Mouse (Mus musculus): ENCODE measurements around the gene Gak. TPM values are rescaled to one million over a fixed set of nuclear protein-coding genes. Genes with fewer than 3 reads are reported as not detected.

The Gak gene
- polyA plus RNA-seq, 1 experiment from 2014 or later: 58.2 TPM

GRCm38 (mm10) chr5:108658611-108659010, 29.1 kb upstream of the Gak start:
- Histone ChIP-seq H3K27ac (ENCODE audit: low read length) (no peak overlapping the region), H3K4me2 (ENCODE audit: low read length) (no peak overlapping the region), H3K9ac (replicated peaks; ENCODE audit: low read depth, low read length) (no peak overlapping the region), H3K4me3 (replicated peaks; ENCODE audit: low read length) (no peak overlapping the region), H3K9me3 (ENCODE audit: control insufficient read depth, low read length) (no peaks in the 10 kb centered on the region), H3K27me3 (replicated peaks; ENCODE audit: control insufficient read depth, insufficient read depth, low read length) (no peaks in the 10 kb centered on the region; the same call in 1 of the 2 replicates), H3K36me3 (ENCODE audit: control insufficient read depth, insufficient read depth) (peaks cover 16% of the 10 kb centered on the region), H3K4me1 (replicated peaks; ENCODE audit: control insufficient read depth, insufficient read depth, low read length) (peaks cover 16% of the 10 kb centered on the region)
- 81% methylated on average over 1 of the region's 1 CpGs for WGBS
- ATAC-seq: no peak

- peaks cover 22% of the 10 kb centered on the region for H3K36me3 ChIP-seq (ENCODE audit: control insufficient read depth, insufficient read depth)
- peaks cover 16% of the 10 kb centered on the region for H3K4me1 ChIP-seq (replicated peaks; ENCODE audit: control insufficient read depth, insufficient read depth, low read length)
- no peak overlapping the region for H3K4me3 ChIP-seq (replicated peaks; ENCODE audit: low read length)
- no peak for ATAC-seq
- no peak overlapping the region for H3K27ac ChIP-seq (ENCODE audit: low read length)
- H3K27me3 ChIP-seq (replicated peaks; ENCODE audit: control insufficient read depth, insufficient read depth, low read length): no peaks in the 10 kb centered on the region
- 82% methylated on average over 5 of the region's 5 CpGs for WGBS
- no peak overlapping the region for H3K4me2 ChIP-seq (ENCODE audit: low read length)
- no peak overlapping the region for H3K9ac ChIP-seq (replicated peaks; ENCODE audit: low read depth, low read length)
- H3K9me3 ChIP-seq (ENCODE audit: control insufficient read depth, low read length): no peaks in the 10 kb centered on the region
Observed at GRCm38 (mm10) chr5:108657406-108657805, 27.9 kb upstream of the Gak start.

- no peaks in the 10 kb centered on the region for H3K9me3 ChIP-seq (ENCODE audit: control insufficient read depth, low read length)
- WGBS: 95% methylated on average over 15 of the region's 15 CpGs
- no peak overlapping the region for H3K9ac ChIP-seq (replicated peaks; ENCODE audit: low read depth, low read length)
- H3K4me3 ChIP-seq (replicated peaks; ENCODE audit: low read length): no peak overlapping the region
- H3K36me3 ChIP-seq (ENCODE audit: control insufficient read depth, insufficient read depth): peaks cover 22% of the 10 kb centered on the region
- no peak overlapping the region for H3K4me2 ChIP-seq (ENCODE audit: low read length)
- ATAC-seq: no peak
- H3K27me3 ChIP-seq (replicated peaks; ENCODE audit: control insufficient read depth, insufficient read depth, low read length): no peaks in the 10 kb centered on the region
- H3K4me1 ChIP-seq (replicated peaks; ENCODE audit: control insufficient read depth, insufficient read depth, low read length): peaks cover 16% of the 10 kb centered on the region
- no peak overlapping the region for H3K27ac ChIP-seq (ENCODE audit: low read length)
Observed at GRCm38 (mm10) chr5:108655891-108656650, 26.5 kb upstream of the Gak start.

- no peak overlapping the region for H3K27ac ChIP-seq (ENCODE audit: low read length)
- ATAC-seq: no peak
- H3K4me3 ChIP-seq (replicated peaks; ENCODE audit: low read length): no peak overlapping the region
- no peaks in the 10 kb centered on the region for H3K9me3 ChIP-seq (ENCODE audit: control insufficient read depth, low read length)
- peaks cover 24% of the 10 kb centered on the region for H3K36me3 ChIP-seq (ENCODE audit: control insufficient read depth, insufficient read depth)
- peaks cover 16% of the 10 kb centered on the region for H3K4me1 ChIP-seq (replicated peaks; ENCODE audit: control insufficient read depth, insufficient read depth, low read length)
- no peaks in the 10 kb centered on the region for H3K27me3 ChIP-seq (replicated peaks; ENCODE audit: control insufficient read depth, insufficient read depth, low read length)
- 96% methylated on average over 9 of the region's 9 CpGs for WGBS
- H3K4me2 ChIP-seq (ENCODE audit: low read length): no peak overlapping the region
- no peak overlapping the region for H3K9ac ChIP-seq (replicated peaks; ENCODE audit: low read depth, low read length)
Observed at GRCm38 (mm10) chr5:108655381-108655780, 25.8 kb upstream of the Gak start.

GRCm38 (mm10) chr5:108654444-108654990, 25.0 kb upstream of the Gak start:
- no peak for ATAC-seq
- H3K4me2 ChIP-seq (ENCODE audit: low read length): no peak overlapping the region
- no peaks in the 10 kb centered on the region for H3K27me3 ChIP-seq (replicated peaks; ENCODE audit: control insufficient read depth, insufficient read depth, low read length)
- H3K36me3 ChIP-seq (ENCODE audit: control insufficient read depth, insufficient read depth): peaks cover 24% of the 10 kb centered on the region
- H3K4me1 ChIP-seq (replicated peaks; ENCODE audit: control insufficient read depth, insufficient read depth, low read length): peaks cover 10% of the 10 kb centered on the region
- no peak overlapping the region for H3K4me3 ChIP-seq (replicated peaks; ENCODE audit: low read length)
- H3K9ac ChIP-seq (replicated peaks; ENCODE audit: low read depth, low read length): no peak overlapping the region
- WGBS: 96% methylated on average over 10 of the region's 10 CpGs
- no peaks in the 10 kb centered on the region for H3K9me3 ChIP-seq (ENCODE audit: control insufficient read depth, low read length)
- no peak overlapping the region for H3K27ac ChIP-seq (ENCODE audit: low read length)

GRCm38 (mm10) chr5:108653341-108653740, 23.8 kb upstream of the Gak start:
- 90% methylated on average over 6 of the region's 6 CpGs for WGBS
- Histone ChIP-seq H3K4me2 (ENCODE audit: low read length) (no peak overlapping the region), H3K9ac (replicated peaks; ENCODE audit: low read depth, low read length) (no peak overlapping the region), H3K4me3 (replicated peaks; ENCODE audit: low read length) (no peak overlapping the region), H3K9me3 (ENCODE audit: control insufficient read depth, low read length) (no peaks in the 10 kb centered on the region), H3K27me3 (replicated peaks; ENCODE audit: control insufficient read depth, insufficient read depth, low read length) (no peaks in the 10 kb centered on the region), H3K36me3 (ENCODE audit: control insufficient read depth, insufficient read depth) (peaks cover 27% of the 10 kb centered on the region), H3K27ac (ENCODE audit: low read length) (no peak overlapping the region), H3K4me1 (replicated peaks; ENCODE audit: control insufficient read depth, insufficient read depth, low read length) (no peaks in the 10 kb centered on the region)
- no peak for ATAC-seq

GRCm38 (mm10) chr5:108651823-108652222, 22.3 kb upstream of the Gak start:
- H3K4me3 ChIP-seq (replicated peaks; ENCODE audit: low read length): no peak overlapping the region
- H3K9me3 ChIP-seq (ENCODE audit: control insufficient read depth, low read length): no peaks in the 10 kb centered on the region
- H3K9ac ChIP-seq (replicated peaks; ENCODE audit: low read depth, low read length): no peak overlapping the region
- WGBS: 75% methylated on average over 1 of the region's 1 CpGs
- peaks cover 25% of the 10 kb centered on the region for H3K36me3 ChIP-seq (ENCODE audit: control insufficient read depth, insufficient read depth)
- no peak overlapping the region for H3K27ac ChIP-seq (ENCODE audit: low read length)
- H3K4me1 ChIP-seq (replicated peaks; ENCODE audit: control insufficient read depth, insufficient read depth, low read length): no peaks in the 10 kb centered on the region
- H3K4me2 ChIP-seq (ENCODE audit: low read length): no peak overlapping the region
- peak; percentile 41 for ATAC-seq
- no peaks in the 10 kb centered on the region for H3K27me3 ChIP-seq (replicated peaks; ENCODE audit: control insufficient read depth, insufficient read depth, low read length)

- Histone ChIP-seq H3K36me3 (ENCODE audit: control insufficient read depth, insufficient read depth) (peaks cover 25% of the 10 kb centered on the region), H3K27me3 (replicated peaks; ENCODE audit: control insufficient read depth, insufficient read depth, low read length) (no peaks in the 10 kb centered on the region), H3K9ac (replicated peaks; ENCODE audit: low read depth, low read length) (no peak overlapping the region), H3K4me3 (replicated peaks; ENCODE audit: low read length) (no peak overlapping the region), H3K27ac (ENCODE audit: low read length) (no peak overlapping the region), H3K4me1 (replicated peaks; ENCODE audit: control insufficient read depth, insufficient read depth, low read length) (no peaks in the 10 kb centered on the region), H3K9me3 (ENCODE audit: control insufficient read depth, low read length) (no peaks in the 10 kb centered on the region), H3K4me2 (ENCODE audit: low read length) (no peak overlapping the region)
- 89% methylated on average over 5 of the region's 5 CpGs for WGBS
- no peak for ATAC-seq
Observed at GRCm38 (mm10) chr5:108651136-108651720, 21.7 kb upstream of the Gak start.

- Histone ChIP-seq H3K27me3 (replicated peaks; ENCODE audit: control insufficient read depth, insufficient read depth, low read length) (no peaks in the 10 kb centered on the region), H3K4me1 (replicated peaks; ENCODE audit: control insufficient read depth, insufficient read depth, low read length) (no peaks in the 10 kb centered on the region), H3K9ac (replicated peaks; ENCODE audit: low read depth, low read length) (no peak overlapping the region), H3K36me3 (ENCODE audit: control insufficient read depth, insufficient read depth) (peaks cover 27% of the 10 kb centered on the region), H3K27ac (ENCODE audit: low read length) (no peak overlapping the region), H3K4me3 (replicated peaks; ENCODE audit: low read length) (no peak overlapping the region), H3K9me3 (ENCODE audit: control insufficient read depth, low read length) (no peaks in the 10 kb centered on the region), H3K4me2 (ENCODE audit: low read length) (no peak overlapping the region)
- no peak for ATAC-seq
- WGBS: 93% methylated on average over 7 of the region's 7 CpGs
Observed at GRCm38 (mm10) chr5:108650341-108650740, 20.8 kb upstream of the Gak start.
